Mouse (Mus musculus): ENCODE measurements around the gene Kcnk3. TPM values are rescaled to one million over a fixed set of nuclear protein-coding genes. Genes with fewer than 3 reads are reported as not detected.

Gene Kcnk3
- polyA plus RNA-seq, 1 experiment: not detected

GRCm38 (mm10) chr5:30591786-30592185 is 3.8 kb downstream of the Kcnk3 start:
- H3K9me3 ChIP-seq (ENCODE audit: control insufficient read depth, low read length): no peaks in the 10 kb centered on the region
- H3K27me3 ChIP-seq (ENCODE audit: control insufficient read depth): peaks cover 47% of the 10 kb centered on the region
- no peak overlapping the region for H3K4me3 ChIP-seq (replicated peaks)
- no peaks in the 10 kb centered on the region for H3K36me3 ChIP-seq (ENCODE audit: control insufficient read depth)
- no peaks in the 10 kb centered on the region for H3K4me1 ChIP-seq (ENCODE audit: control insufficient read depth)
- TF ChIP-seq GATA1 (IDR thresholded peaks at IDR 0.05; ENCODE audit: low read length): no peak
- TF ChIP-seq TAL1 (IDR thresholded peaks at IDR 0.05; ENCODE audit: low read length): no peak

- H3K9me3 ChIP-seq (ENCODE audit: control insufficient read depth, low read length): no peaks in the 10 kb centered on the region
- H3K36me3 ChIP-seq (ENCODE audit: control insufficient read depth): no peaks in the 10 kb centered on the region
- H3K27me3 ChIP-seq (ENCODE audit: control insufficient read depth): peaks cover 40% of the 10 kb centered on the region
- H3K4me1 ChIP-seq (ENCODE audit: control insufficient read depth): no peaks in the 10 kb centered on the region
- no peak overlapping the region for H3K4me3 ChIP-seq (replicated peaks)
- TF ChIP-seq TAL1 (IDR thresholded peaks at IDR 0.05; ENCODE audit: low read length) (no peak), GATA1 (IDR thresholded peaks at IDR 0.05; ENCODE audit: low read length) (no peak)
These were observed 4.5 kb downstream of the Kcnk3 start for GRCm38 (mm10) chr5:30592279-30592980.

DNA sequence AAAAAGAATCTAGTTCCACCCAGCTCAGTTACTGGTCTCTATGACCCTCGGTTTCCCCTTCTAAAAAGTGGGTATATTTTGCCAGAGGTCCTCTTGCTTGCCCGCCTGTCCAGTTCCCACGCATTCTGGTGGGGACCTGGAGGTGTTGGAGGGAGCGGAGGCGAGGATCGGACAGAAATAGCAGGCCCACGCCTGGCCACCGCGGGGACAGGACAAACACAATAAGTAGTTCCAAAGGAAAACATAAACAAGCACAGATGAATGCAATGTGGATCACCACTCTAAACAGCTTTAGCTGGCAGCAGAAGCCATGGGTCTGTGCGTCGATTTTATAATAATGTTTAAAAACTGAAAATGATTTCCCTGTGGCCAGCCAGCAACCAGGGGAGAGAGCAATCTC is 5.4 kb downstream of the Kcnk3 start:
- Histone ChIP-seq H3K4me3 (replicated peaks) (no peak overlapping the region), H3K4me1 (ENCODE audit: control insufficient read depth) (no peaks in the 10 kb centered on the region), H3K27me3 (ENCODE audit: control insufficient read depth) (peaks cover 31% of the 10 kb centered on the region), H3K9me3 (ENCODE audit: control insufficient read depth, low read length) (no peaks in the 10 kb centered on the region), H3K36me3 (ENCODE audit: control insufficient read depth) (no peaks in the 10 kb centered on the region)
- TF ChIP-seq GATA1 (IDR thresholded peaks at IDR 0.05; ENCODE audit: low read length) (no peak), TAL1 (IDR thresholded peaks at IDR 0.05; ENCODE audit: low read length) (no peak)

DNA sequence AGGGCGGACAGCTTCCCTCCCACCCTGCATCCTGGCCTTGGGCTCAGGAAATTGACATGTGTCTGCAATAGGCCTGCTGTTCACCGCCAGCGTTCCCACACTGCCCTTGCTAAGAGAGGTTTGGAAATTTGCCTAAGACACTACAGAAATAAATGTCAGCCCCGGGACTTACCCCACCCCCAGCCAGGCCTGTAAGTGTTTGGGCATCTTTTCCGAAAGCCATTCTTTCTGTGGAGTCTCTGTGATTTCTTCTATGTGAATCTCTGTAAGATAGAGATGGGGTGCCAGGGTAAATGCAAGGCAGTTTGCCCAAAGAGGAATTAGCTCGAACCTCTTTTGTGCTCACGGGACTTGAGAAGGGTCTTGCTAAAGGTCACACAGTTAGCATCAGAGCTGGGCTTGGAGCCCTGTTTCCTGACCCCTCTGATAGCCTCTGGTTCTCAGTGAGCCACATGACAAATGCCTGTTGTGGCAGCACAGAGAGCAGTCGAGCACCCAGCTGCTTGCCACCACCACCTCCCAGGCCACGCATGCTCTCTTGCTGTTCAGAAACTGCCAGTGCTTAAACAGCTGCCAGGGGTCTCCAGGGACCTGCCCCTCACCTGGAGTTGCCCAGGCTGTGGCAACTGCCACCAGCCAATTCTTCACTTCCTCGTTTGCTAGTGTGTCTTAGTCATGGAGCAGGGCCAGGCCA is 6.0 kb downstream of the Kcnk3 start:
- no peaks in the 10 kb centered on the region for H3K9me3 ChIP-seq (ENCODE audit: control insufficient read depth, low read length)
- no peak overlapping the region for H3K4me3 ChIP-seq (replicated peaks)
- no peaks in the 10 kb centered on the region for H3K4me1 ChIP-seq (ENCODE audit: control insufficient read depth)
- no peaks in the 10 kb centered on the region for H3K36me3 ChIP-seq (ENCODE audit: control insufficient read depth)
- peaks cover 25% of the 10 kb centered on the region for H3K27me3 ChIP-seq (ENCODE audit: control insufficient read depth)
- no peak for TF ChIP-seq GATA1 (IDR thresholded peaks at IDR 0.05; ENCODE audit: low read length)
- TF ChIP-seq TAL1 (IDR thresholded peaks at IDR 0.05; ENCODE audit: low read length): no peak

GRCm38 (mm10) chr5:30594953-30595560 is 7.1 kb downstream of the Kcnk3 start:
- Histone ChIP-seq H3K36me3 (ENCODE audit: control insufficient read depth) (no peaks in the 10 kb centered on the region), H3K4me3 (replicated peaks) (no peak overlapping the region), H3K9me3 (ENCODE audit: control insufficient read depth, low read length) (no peaks in the 10 kb centered on the region), H3K27me3 (ENCODE audit: control insufficient read depth) (peaks cover 14% of the 10 kb centered on the region), H3K4me1 (ENCODE audit: control insufficient read depth) (no peaks in the 10 kb centered on the region)
- TF ChIP-seq TAL1 (IDR thresholded peaks at IDR 0.05; ENCODE audit: low read length): no peak

- Histone ChIP-seq H3K9me3 (ENCODE audit: control insufficient read depth, low read length) (no peaks in the 10 kb centered on the region), H3K36me3 (ENCODE audit: control insufficient read depth) (no peaks in the 10 kb centered on the region), H3K4me1 (ENCODE audit: control insufficient read depth) (no peaks in the 10 kb centered on the region), H3K27me3 (ENCODE audit: control insufficient read depth) (no peaks in the 10 kb centered on the region), H3K4me3 (replicated peaks) (no peak overlapping the region)
- TF ChIP-seq TAL1 (IDR thresholded peaks at IDR 0.05; ENCODE audit: low read length) (no peak), GATA1 (IDR thresholded peaks at IDR 0.05; ENCODE audit: low read length) (no peak)
These were observed 13.4 kb downstream of the Kcnk3 start for GRCm38 (mm10) chr5:30601397-30601796.

GRCm38 (mm10) chr5:30603255-30603654 is 15.3 kb downstream of the Kcnk3 start:
- H3K36me3 ChIP-seq (ENCODE audit: control insufficient read depth): no peaks in the 10 kb centered on the region
- TF ChIP-seq TAL1 (IDR thresholded peaks at IDR 0.05; ENCODE audit: low read length) (no peak), GATA1 (IDR thresholded peaks at IDR 0.05; ENCODE audit: low read length) (no peak)

DNA sequence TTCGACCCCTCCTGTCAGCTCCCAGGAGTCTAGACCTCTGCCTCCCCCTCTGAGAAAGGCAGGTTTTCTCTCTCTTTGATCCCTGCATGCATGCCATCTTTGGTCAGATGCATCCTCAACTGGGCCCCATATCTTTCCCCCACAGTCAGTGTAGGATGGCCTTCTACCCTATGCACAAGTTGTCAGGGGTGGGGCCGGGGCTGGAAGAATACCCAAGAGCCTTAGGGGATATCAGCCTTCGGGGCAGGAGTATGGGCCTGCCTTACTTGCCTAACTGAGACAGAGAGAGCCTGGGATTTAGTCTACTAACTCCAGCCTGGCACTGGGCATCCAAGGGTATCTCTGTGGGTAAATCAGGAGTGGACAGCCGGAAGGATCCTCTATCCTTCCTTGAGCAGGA is 16.0 kb downstream of the Kcnk3 start:
- TF ChIP-seq TAL1 (IDR thresholded peaks at IDR 0.05; ENCODE audit: low read length) (no peak), GATA1 (IDR thresholded peaks at IDR 0.05; ENCODE audit: low read length) (no peak)
- Histone ChIP-seq H3K36me3 (ENCODE audit: control insufficient read depth) (no peaks in the 10 kb centered on the region), H3K4me1 (ENCODE audit: control insufficient read depth) (no peaks in the 10 kb centered on the region), H3K9me3 (ENCODE audit: control insufficient read depth, low read length) (no peaks in the 10 kb centered on the region), H3K27me3 (ENCODE audit: control insufficient read depth) (no peaks in the 10 kb centered on the region), H3K4me3 (replicated peaks) (no peak overlapping the region)

More at GRCm38 (mm10) chr5:30603255-30603654, 15.3 kb downstream of the Kcnk3 start:
- Histone ChIP-seq H3K4me3 (replicated peaks) (no peak overlapping the region), H3K4me1 (ENCODE audit: control insufficient read depth) (no peaks in the 10 kb centered on the region), H3K9me3 (ENCODE audit: control insufficient read depth, low read length) (no peaks in the 10 kb centered on the region), H3K27me3 (ENCODE audit: control insufficient read depth) (no peaks in the 10 kb centered on the region)

- no peaks in the 10 kb centered on the region for H3K36me3 ChIP-seq (ENCODE audit: control insufficient read depth)
- no peaks in the 10 kb centered on the region for H3K27me3 ChIP-seq (ENCODE audit: control insufficient read depth)
- TF ChIP-seq TAL1 (IDR thresholded peaks at IDR 0.05; ENCODE audit: low read length) (no peak), GATA1 (IDR thresholded peaks at IDR 0.05; ENCODE audit: low read length) (no peak)
- no peak overlapping the region for H3K4me3 ChIP-seq (replicated peaks)
- H3K9me3 ChIP-seq (ENCODE audit: control insufficient read depth, low read length): no peaks in the 10 kb centered on the region
- no peaks in the 10 kb centered on the region for H3K4me1 ChIP-seq (ENCODE audit: control insufficient read depth)
These were observed 16.8 kb downstream of the Kcnk3 start for GRCm38 (mm10) chr5:30604769-30605188.
